Mouse (Mus musculus): ENCODE results near the gene Flvcr1. TPM values are rescaled to one million over a fixed set of nuclear protein-coding genes. Genes with fewer than 3 reads are reported as not detected.
A peak's percentile ranks its signal among the peaks of the same experiment; 100 is the strongest.

Flvcr1 gene
- polyA plus RNA-seq, 1 experiment from 2014 or later: 3.3 TPM

GRCm38 (mm10) chr1:190978511-190979073 is 47.4 kb downstream of the Flvcr1 start:
- peak overlapping the region; percentile 90 for H3K9ac ChIP-seq (ENCODE audit: low read length)
- H3K27ac ChIP-seq (ENCODE audit: low read length): peak overlapping the region; percentile 92
- WGBS: under 1% methylated on average over 46 of the region's 46 CpGs
- peak; percentile 52 for ATAC-seq (replicated peaks; ENCODE audit: extremely low read depth, insufficient read depth, low FRiP score)
- peaks cover 7% of the 10 kb centered on the region; the same call in 1 of the 2 replicates for H3K36me3 ChIP-seq (ENCODE audit: control insufficient read depth, insufficient read depth)
- H3K9me3 ChIP-seq (replicated peaks; ENCODE audit: control insufficient read depth, low read length): no peaks in the 10 kb centered on the region
- H3K4me3 ChIP-seq (ENCODE audit: low read length): peak overlapping the region; percentile 76
- H3K27me3 ChIP-seq (ENCODE audit: control insufficient read depth, insufficient read depth, low read length): no peaks in the 10 kb centered on the region
- peak overlapping the region; percentile 98 for H3K4me2 ChIP-seq (ENCODE audit: low read depth, low read length)
- H3K4me1 ChIP-seq (ENCODE audit: control insufficient read depth, insufficient read depth, low read length): peaks cover 33% of the 10 kb centered on the region

- 2% methylated on average over 22 of the region's 22 CpGs for WGBS
Observed at GRCm38 (mm10) chr1:190978001-190978400, 48.0 kb downstream of the Flvcr1 start.

GRCm38 (mm10) chr1:190976887-190977573 is 48.9 kb downstream of the Flvcr1 start:
- H3K4me1 ChIP-seq (ENCODE audit: control insufficient read depth, insufficient read depth, low read length): peaks cover 47% of the 10 kb centered on the region
- H3K9me3 ChIP-seq (replicated peaks; ENCODE audit: control insufficient read depth, low read length): no peaks in the 10 kb centered on the region
- H3K9ac ChIP-seq (ENCODE audit: low read length): peak overlapping the region; percentile 90
- WGBS: 26% methylated on average over 11 of the region's 11 CpGs
- no peaks in the 10 kb centered on the region for H3K27me3 ChIP-seq (ENCODE audit: control insufficient read depth, insufficient read depth, low read length)
- H3K4me3 ChIP-seq (ENCODE audit: low read length): peak overlapping the region; percentile 76
- peak overlapping the region; percentile 34 for H3K27ac ChIP-seq (ENCODE audit: low read length)
- H3K36me3 ChIP-seq (ENCODE audit: control insufficient read depth, insufficient read depth): peaks cover 7% of the 10 kb centered on the region; the same call in 1 of the 2 replicates
- ATAC-seq (replicated peaks; ENCODE audit: extremely low read depth, insufficient read depth, low FRiP score): no peak
- peak overlapping the region; percentile 98 for H3K4me2 ChIP-seq (ENCODE audit: low read depth, low read length)

More at GRCm38 (mm10) chr1:190978001-190978400, 48.0 kb downstream of the Flvcr1 start:
- H3K4me1 ChIP-seq (ENCODE audit: control insufficient read depth, insufficient read depth, low read length): peaks cover 39% of the 10 kb centered on the region
- H3K4me2 ChIP-seq (ENCODE audit: low read depth, low read length): peak overlapping the region; percentile 98
- peak overlapping the region; percentile 92 for H3K27ac ChIP-seq (ENCODE audit: low read length)
- H3K27me3 ChIP-seq (ENCODE audit: control insufficient read depth, insufficient read depth, low read length): no peaks in the 10 kb centered on the region
- peak overlapping the region; percentile 76 for H3K4me3 ChIP-seq (ENCODE audit: low read length)
- ATAC-seq (replicated peaks; ENCODE audit: extremely low read depth, insufficient read depth, low FRiP score): no peak
- H3K9me3 ChIP-seq (replicated peaks; ENCODE audit: control insufficient read depth, low read length): no peaks in the 10 kb centered on the region
- peaks cover 7% of the 10 kb centered on the region; the same call in 1 of the 2 replicates for H3K36me3 ChIP-seq (ENCODE audit: control insufficient read depth, insufficient read depth)
- H3K9ac ChIP-seq (ENCODE audit: low read length): peak overlapping the region; percentile 90

GRCm38 (mm10) chr1:190974833-190975232 is 51.1 kb downstream of the Flvcr1 start:
- H3K9ac ChIP-seq (ENCODE audit: low read length): peak overlapping the region; percentile 59
- H3K36me3 ChIP-seq (ENCODE audit: control insufficient read depth, insufficient read depth): peaks cover 7% of the 10 kb centered on the region
- ATAC-seq (replicated peaks; ENCODE audit: extremely low read depth, insufficient read depth, low FRiP score): no peak
- no peak overlapping the region for H3K4me2 ChIP-seq (ENCODE audit: low read depth, low read length)
- H3K27me3 ChIP-seq (ENCODE audit: control insufficient read depth, insufficient read depth, low read length): no peaks in the 10 kb centered on the region
- H3K27ac ChIP-seq (ENCODE audit: low read length): peak overlapping the region; percentile 34
- 50% methylated on average over 1 of the region's 1 CpGs for WGBS
- H3K4me3 ChIP-seq (ENCODE audit: low read length): no peak overlapping the region
- no peaks in the 10 kb centered on the region for H3K9me3 ChIP-seq (replicated peaks; ENCODE audit: control insufficient read depth, low read length)
- H3K4me1 ChIP-seq (ENCODE audit: control insufficient read depth, insufficient read depth, low read length): peaks cover 57% of the 10 kb centered on the region

- Histone ChIP-seq H3K9me3 (replicated peaks; ENCODE audit: control insufficient read depth, low read length) (no peaks in the 10 kb centered on the region), H3K36me3 (ENCODE audit: control insufficient read depth, insufficient read depth) (peaks cover 7% of the 10 kb centered on the region), H3K9ac (ENCODE audit: low read length) (peak overlapping the region; percentile 59), H3K4me3 (ENCODE audit: low read length) (no peak overlapping the region), H3K27ac (ENCODE audit: low read length) (peak overlapping the region; percentile 34), H3K27me3 (ENCODE audit: control insufficient read depth, insufficient read depth, low read length) (no peaks in the 10 kb centered on the region), H3K4me2 (ENCODE audit: low read depth, low read length) (no peak overlapping the region), H3K4me1 (ENCODE audit: control insufficient read depth, insufficient read depth, low read length) (peaks cover 63% of the 10 kb centered on the region)
- no peak for ATAC-seq (replicated peaks; ENCODE audit: extremely low read depth, insufficient read depth, low FRiP score)
- WGBS: 87% methylated on average over 8 of the region's 8 CpGs
Observed at GRCm38 (mm10) chr1:190974191-190974590, 51.8 kb downstream of the Flvcr1 start.

- Histone ChIP-seq H3K9ac (ENCODE audit: low read length) (peak overlapping the region; percentile 63), H3K27ac (ENCODE audit: low read length) (peak overlapping the region; percentile 96), H3K4me2 (ENCODE audit: low read depth, low read length) (peak overlapping the region; percentile 42), H3K9me3 (replicated peaks; ENCODE audit: control insufficient read depth, low read length) (no peaks in the 10 kb centered on the region), H3K27me3 (ENCODE audit: control insufficient read depth, insufficient read depth, low read length) (no peaks in the 10 kb centered on the region), H3K4me3 (ENCODE audit: low read length) (no peak overlapping the region), H3K4me1 (ENCODE audit: control insufficient read depth, insufficient read depth, low read length) (peaks cover 66% of the 10 kb centered on the region), H3K36me3 (ENCODE audit: control insufficient read depth, insufficient read depth) (peaks cover 7% of the 10 kb centered on the region)
- peak; percentile 82 for ATAC-seq (replicated peaks; ENCODE audit: extremely low read depth, insufficient read depth, low FRiP score)
- WGBS: 25% methylated on average over 7 of the region's 7 CpGs
Observed at GRCm38 (mm10) chr1:190972612-190973192, 53.3 kb downstream of the Flvcr1 start.

- peaks cover 60% of the 10 kb centered on the region for H3K4me1 ChIP-seq (ENCODE audit: control insufficient read depth, insufficient read depth, low read length)
- no peak overlapping the region for H3K4me3 ChIP-seq (ENCODE audit: low read length)
- H3K27me3 ChIP-seq (ENCODE audit: control insufficient read depth, insufficient read depth, low read length): no peaks in the 10 kb centered on the region
- 53% methylated on average over 14 of the region's 14 CpGs for WGBS
- H3K27ac ChIP-seq (ENCODE audit: low read length): peak overlapping the region; percentile 96
- H3K4me2 ChIP-seq (ENCODE audit: low read depth, low read length): peak overlapping the region; percentile 42
- no peak for ATAC-seq (replicated peaks; ENCODE audit: extremely low read depth, insufficient read depth, low FRiP score)
- H3K9me3 ChIP-seq (replicated peaks; ENCODE audit: control insufficient read depth, low read length): no peaks in the 10 kb centered on the region
- H3K9ac ChIP-seq (ENCODE audit: low read length): peak overlapping the region; percentile 63
- H3K36me3 ChIP-seq (ENCODE audit: control insufficient read depth, insufficient read depth): peaks cover 7% of the 10 kb centered on the region
Observed at GRCm38 (mm10) chr1:190971708-190972610, 54.0 kb downstream of the Flvcr1 start.

GRCm38 (mm10) chr1:190968010-190968409 is 57.9 kb downstream of the Flvcr1 start:
- Histone ChIP-seq H3K27me3 (ENCODE audit: control insufficient read depth, insufficient read depth, low read length) (no peaks in the 10 kb centered on the region), H3K36me3 (ENCODE audit: control insufficient read depth, insufficient read depth) (no peaks in the 10 kb centered on the region; the same call in 1 of the 2 replicates), H3K4me3 (ENCODE audit: low read length) (no peak overlapping the region), H3K27ac (ENCODE audit: low read length) (no peak overlapping the region), H3K9me3 (replicated peaks; ENCODE audit: control insufficient read depth, low read length) (no peaks in the 10 kb centered on the region), H3K4me2 (ENCODE audit: low read depth, low read length) (no peak overlapping the region), H3K4me1 (ENCODE audit: control insufficient read depth, insufficient read depth, low read length) (peaks cover 50% of the 10 kb centered on the region), H3K9ac (ENCODE audit: low read length) (no peak overlapping the region)
- no peak for ATAC-seq (replicated peaks; ENCODE audit: extremely low read depth, insufficient read depth, low FRiP score)
- 91% methylated on average over 7 of the region's 7 CpGs for WGBS
